Mouse (Mus musculus): ENCODE measurements at regions not wholly inside any gene's neighbourhood (a gene's known extent, or its start where the extent isn't known, plus 50 kb on each side); places are given as distances from the start of the nearest gene placed in this dataset.
A peak's percentile ranks its signal among the peaks of the same experiment; 100 is the strongest.

DNA sequence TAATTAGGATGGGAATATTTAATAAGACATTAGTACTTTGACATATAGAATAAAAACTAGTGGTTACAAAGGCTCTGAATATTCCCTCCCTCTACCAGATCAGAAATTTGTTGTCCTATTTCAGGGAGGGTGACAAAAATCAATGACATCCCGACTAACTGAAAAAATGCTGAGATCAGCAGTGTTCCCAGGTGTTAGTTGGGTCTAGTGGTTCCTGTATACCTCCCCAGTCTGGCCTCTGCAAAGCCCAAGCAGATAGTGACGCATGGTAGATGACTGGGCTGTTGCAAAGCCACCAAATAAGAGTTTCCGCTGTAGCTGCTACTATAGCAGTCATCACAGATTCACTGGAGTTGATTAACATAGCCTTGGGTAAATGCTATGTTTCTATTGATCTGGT lies 59.9 kb upstream of the Gm4791 start:
- ATAC-seq (ENCODE audit: low read depth) (no peak), DNase-seq (ENCODE audit: low spot score) (no peak)
- no peaks in the 10 kb centered on the region for H3K27me3 ChIP-seq (replicated peaks; ENCODE audit: control insufficient read depth, insufficient read depth, low read length)
- H3K36me3 ChIP-seq (ENCODE audit: control insufficient read depth, insufficient read depth, low read length): no peaks in the 10 kb centered on the region
- H3K4me1 ChIP-seq (ENCODE audit: control insufficient read depth, insufficient read depth, low read length): no peaks in the 10 kb centered on the region
- H3K27ac ChIP-seq (replicated peaks; ENCODE audit: low read depth, low read length): no peak overlapping the region
- no peak overlapping the region for H3K4me3 ChIP-seq (ENCODE audit: low read depth, low read length)
- 0 out of 2 replicates have a peak, but pooled peaks cover 4% of the 10 kb centered on the region for H3K9me3 ChIP-seq (ENCODE audit: control insufficient read depth, low read length)
- H3K4me2 ChIP-seq (ENCODE audit: low read depth, low read length): no peak overlapping the region
- H3K9ac ChIP-seq (ENCODE audit: low read depth, low read length): no peak overlapping the region
- 81% methylated on average over 3 of the region's 3 CpGs for WGBS

DNA sequence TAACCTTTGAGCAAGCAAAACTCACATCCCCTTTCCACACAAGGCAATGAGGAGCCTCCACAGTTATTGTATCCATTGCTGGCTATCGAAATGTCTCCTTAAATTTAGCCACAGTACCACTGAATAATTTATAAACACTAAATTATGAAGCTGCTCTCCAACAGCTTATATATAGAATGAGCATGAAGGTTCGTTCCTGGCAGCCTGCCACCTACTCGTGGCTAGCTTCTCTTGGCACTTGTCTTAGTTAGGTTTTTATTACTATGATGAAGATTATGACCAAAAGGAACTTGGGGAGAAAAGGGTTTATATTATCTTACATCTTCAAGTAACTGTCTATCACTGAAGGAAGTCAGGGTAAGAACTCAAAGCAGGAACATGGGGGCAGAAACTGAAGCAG lies 72.9 kb upstream of the Gm4791 start:
- H3K9me3 ChIP-seq (ENCODE audit: control insufficient read depth, low read length): no peaks in the 10 kb centered on the region
- no peaks in the 10 kb centered on the region for H3K36me3 ChIP-seq (ENCODE audit: control insufficient read depth, insufficient read depth, low read length)
- peaks cover 3% of the 10 kb centered on the region; the same call in 1 of the 2 replicates for H3K4me1 ChIP-seq (ENCODE audit: control insufficient read depth, insufficient read depth, low read length)
- no peak for DNase-seq (ENCODE audit: low spot score)
- no peak overlapping the region for H3K27ac ChIP-seq (replicated peaks; ENCODE audit: low read depth, low read length)
- H3K4me3 ChIP-seq (ENCODE audit: low read depth, low read length): no peak overlapping the region
- no peak overlapping the region for H3K4me2 ChIP-seq (ENCODE audit: low read depth, low read length)
- no peak overlapping the region for H3K9ac ChIP-seq (ENCODE audit: low read depth, low read length)
- ATAC-seq (ENCODE audit: low read depth): no peak
- WGBS: 52% methylated on average over 3 of the region's 3 CpGs
- H3K27me3 ChIP-seq (replicated peaks; ENCODE audit: control insufficient read depth, insufficient read depth, low read length): no peaks in the 10 kb centered on the region

- H3K4me2 ChIP-seq (ENCODE audit: low read depth, low read length): no peak overlapping the region
- no peaks in the 10 kb centered on the region for H3K36me3 ChIP-seq (ENCODE audit: control insufficient read depth, insufficient read depth, low read length)
- no peaks in the 10 kb centered on the region for H3K9me3 ChIP-seq (ENCODE audit: control insufficient read depth, low read length)
- DNase-seq (ENCODE audit: low spot score) (no peak), ATAC-seq (ENCODE audit: low read depth) (no peak)
- WGBS: 92% methylated on average over 1 of the region's 1 CpGs
- no peak overlapping the region for H3K9ac ChIP-seq (ENCODE audit: low read depth, low read length)
- H3K4me1 ChIP-seq (ENCODE audit: control insufficient read depth, insufficient read depth, low read length): no peaks in the 10 kb centered on the region
- no peaks in the 10 kb centered on the region for H3K27me3 ChIP-seq (replicated peaks; ENCODE audit: control insufficient read depth, insufficient read depth, low read length)
- H3K27ac ChIP-seq (replicated peaks; ENCODE audit: low read depth, low read length): no peak overlapping the region
- H3K4me3 ChIP-seq (ENCODE audit: low read depth, low read length): no peak overlapping the region
Observed at GRCm38 (mm10) chr9:46920081-46920480, 78.5 kb upstream of the Gm4791 start.

DNA sequence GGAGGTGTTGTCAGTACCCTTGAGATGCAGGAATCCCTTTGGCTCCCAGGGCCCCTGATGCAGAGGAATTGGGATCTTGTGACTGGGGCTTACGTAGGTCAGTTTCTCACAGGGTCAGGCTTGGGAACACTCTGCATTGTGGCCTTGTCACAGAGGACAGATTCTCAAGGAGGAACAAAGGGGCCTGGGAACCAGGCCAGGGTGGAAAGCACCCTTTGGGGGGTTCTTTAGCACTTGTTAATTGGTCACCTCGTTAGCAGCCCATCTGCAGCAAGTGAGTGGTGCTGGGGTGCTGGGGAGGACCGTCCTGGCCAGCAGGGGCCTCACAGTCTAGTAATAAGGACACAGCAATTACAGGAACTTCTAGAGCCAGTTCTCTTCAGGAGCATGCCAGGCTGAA lies 85.3 kb upstream of the Gm4791 start:
- H3K36me3 ChIP-seq (ENCODE audit: control insufficient read depth, insufficient read depth, low read length): no peaks in the 10 kb centered on the region
- no peak overlapping the region for H3K4me3 ChIP-seq (ENCODE audit: low read depth, low read length)
- no peak overlapping the region for H3K9ac ChIP-seq (ENCODE audit: low read depth, low read length)
- no peak overlapping the region for H3K27ac ChIP-seq (replicated peaks; ENCODE audit: low read depth, low read length)
- H3K27me3 ChIP-seq (replicated peaks; ENCODE audit: control insufficient read depth, insufficient read depth, low read length): no peaks in the 10 kb centered on the region
- H3K4me1 ChIP-seq (ENCODE audit: control insufficient read depth, insufficient read depth, low read length): 0 out of 2 replicates have a peak, but pooled peaks cover 3% of the 10 kb centered on the region
- WGBS: 36% methylated on average over 3 of the region's 3 CpGs
- no peak overlapping the region for H3K4me2 ChIP-seq (ENCODE audit: low read depth, low read length)
- no peaks in the 10 kb centered on the region for H3K9me3 ChIP-seq (ENCODE audit: control insufficient read depth, low read length)
- DNase-seq (ENCODE audit: low spot score) (peak; percentile 40), ATAC-seq (ENCODE audit: low read depth) (peak; percentile 38; the same call in 1 of the 2 replicates)

- Histone ChIP-seq H3K36me3 (ENCODE audit: control insufficient read depth, insufficient read depth, low read length) (no peaks in the 10 kb centered on the region), H3K4me2 (ENCODE audit: low read depth, low read length) (no peak overlapping the region), H3K27ac (replicated peaks; ENCODE audit: low read depth, low read length) (no peak overlapping the region), H3K27me3 (replicated peaks; ENCODE audit: control insufficient read depth, insufficient read depth, low read length) (no peaks in the 10 kb centered on the region), H3K9me3 (ENCODE audit: control insufficient read depth, low read length) (no peaks in the 10 kb centered on the region), H3K4me1 (ENCODE audit: control insufficient read depth, insufficient read depth, low read length) (0 out of 2 replicates have a peak, but pooled peaks cover 3% of the 10 kb centered on the region), H3K9ac (ENCODE audit: low read depth, low read length) (no peak overlapping the region), H3K4me3 (ENCODE audit: low read depth, low read length) (no peak overlapping the region)
- ATAC-seq (ENCODE audit: low read depth) (peak; percentile 78; the same call in 1 of the 2 replicates), DNase-seq (ENCODE audit: low spot score) (peak; percentile 70)
- 25% methylated on average over 6 of the region's 6 CpGs for WGBS
Observed at GRCm38 (mm10) chr9:46909412-46910013, 89.0 kb upstream of the Gm4791 start.

GRCm38 (mm10) chr9:46905081-46905480 lies 93.5 kb upstream of the Gm4791 start:
- Histone ChIP-seq H3K4me2 (ENCODE audit: low read depth, low read length) (no peak overlapping the region), H3K9me3 (ENCODE audit: control insufficient read depth, low read length) (no peaks in the 10 kb centered on the region), H3K36me3 (ENCODE audit: control insufficient read depth, insufficient read depth, low read length) (no peaks in the 10 kb centered on the region), H3K27me3 (replicated peaks; ENCODE audit: control insufficient read depth, insufficient read depth, low read length) (no peaks in the 10 kb centered on the region), H3K4me3 (ENCODE audit: low read depth, low read length) (no peak overlapping the region), H3K4me1 (ENCODE audit: control insufficient read depth, insufficient read depth, low read length) (0 out of 2 replicates have a peak, but pooled peaks cover 3% of the 10 kb centered on the region), H3K27ac (replicated peaks; ENCODE audit: low read depth, low read length) (no peak overlapping the region), H3K9ac (ENCODE audit: low read depth, low read length) (no peak overlapping the region)
- ATAC-seq (ENCODE audit: low read depth) (no peak), DNase-seq (ENCODE audit: low spot score) (no peak)
- WGBS: 78% methylated on average over 3 of the region's 3 CpGs

- H3K27me3 ChIP-seq (replicated peaks; ENCODE audit: control insufficient read depth, insufficient read depth, low read length): no peaks in the 10 kb centered on the region
- no peaks in the 10 kb centered on the region for H3K36me3 ChIP-seq (ENCODE audit: control insufficient read depth, insufficient read depth, low read length)
- ATAC-seq (ENCODE audit: low read depth) (no peak), DNase-seq (ENCODE audit: low spot score) (no peak)
- no peak overlapping the region for H3K27ac ChIP-seq (replicated peaks; ENCODE audit: low read depth, low read length)
- H3K4me2 ChIP-seq (ENCODE audit: low read depth, low read length): no peak overlapping the region
- H3K4me3 ChIP-seq (ENCODE audit: low read depth, low read length): no peak overlapping the region
- WGBS: 61% methylated on average over 8 of the region's 8 CpGs
- H3K9ac ChIP-seq (ENCODE audit: low read depth, low read length): no peak overlapping the region
- H3K4me1 ChIP-seq (ENCODE audit: control insufficient read depth, insufficient read depth, low read length): no peaks in the 10 kb centered on the region
- no peaks in the 10 kb centered on the region for H3K9me3 ChIP-seq (ENCODE audit: control insufficient read depth, low read length)
Observed at GRCm38 (mm10) chr9:46903491-46904220, 94.9 kb upstream of the Gm4791 start.

GRCm38 (mm10) chr9:46899283-46899682 lies 99.3 kb upstream of the Gm4791 start:
- Histone ChIP-seq H3K9me3 (ENCODE audit: control insufficient read depth, low read length) (no peaks in the 10 kb centered on the region), H3K4me2 (ENCODE audit: low read depth, low read length) (no peak overlapping the region), H3K27me3 (replicated peaks; ENCODE audit: control insufficient read depth, insufficient read depth, low read length) (no peaks in the 10 kb centered on the region), H3K9ac (ENCODE audit: low read depth, low read length) (no peak overlapping the region), H3K4me1 (ENCODE audit: control insufficient read depth, insufficient read depth, low read length) (no peaks in the 10 kb centered on the region), H3K36me3 (ENCODE audit: control insufficient read depth, insufficient read depth, low read length) (no peaks in the 10 kb centered on the region), H3K4me3 (ENCODE audit: low read depth, low read length) (no peak overlapping the region), H3K27ac (replicated peaks; ENCODE audit: low read depth, low read length) (no peak overlapping the region)
- no peak for DNase-seq (ENCODE audit: low spot score)
- WGBS: 64% methylated on average over 2 of the region's 2 CpGs
- ATAC-seq (ENCODE audit: low read depth): no peak

DNA sequence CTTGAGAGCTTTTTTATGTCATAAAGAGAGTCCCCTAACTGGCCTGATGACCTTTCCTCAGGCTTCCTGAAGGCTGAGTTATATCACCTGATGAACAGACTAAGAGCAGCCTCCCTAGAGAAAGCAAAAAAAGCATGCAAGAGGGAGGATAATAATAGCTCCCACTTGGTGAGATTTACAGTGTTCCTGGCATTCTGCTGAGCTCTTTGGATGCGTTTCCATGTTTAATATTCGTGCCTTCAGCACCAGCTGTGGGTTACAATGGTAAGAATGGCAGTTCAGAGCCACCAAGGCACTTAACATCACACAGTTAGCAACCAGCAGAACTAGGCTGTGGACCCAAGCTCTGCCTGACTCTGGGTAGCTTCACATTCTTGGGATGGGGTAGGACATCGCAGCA lies 100.4 kb upstream of the Gm4791 start:
- Histone ChIP-seq H3K27me3 (replicated peaks; ENCODE audit: control insufficient read depth, insufficient read depth, low read length) (no peaks in the 10 kb centered on the region), H3K36me3 (ENCODE audit: control insufficient read depth, insufficient read depth, low read length) (no peaks in the 10 kb centered on the region), H3K4me2 (ENCODE audit: low read depth, low read length) (no peak overlapping the region), H3K9ac (ENCODE audit: low read depth, low read length) (no peak overlapping the region), H3K4me3 (ENCODE audit: low read depth, low read length) (no peak overlapping the region), H3K4me1 (ENCODE audit: control insufficient read depth, insufficient read depth, low read length) (no peaks in the 10 kb centered on the region), H3K9me3 (ENCODE audit: control insufficient read depth, low read length) (no peaks in the 10 kb centered on the region), H3K27ac (replicated peaks; ENCODE audit: low read depth, low read length) (no peak overlapping the region)
- 77% methylated on average over 3 of the region's 3 CpGs for WGBS
- DNase-seq (ENCODE audit: low spot score): no peak
- no peak for ATAC-seq (ENCODE audit: low read depth)

Data from embryonic facial prominence, embryonic 14.5 days (tissue).